Mouse (Mus musculus) heart, embryonic 15.5 days (tissue): Measurements from ENCODE around the gene Coq3. TPM values are rescaled to one million over a fixed set of nuclear protein-coding genes. Genes with fewer than 3 reads are reported as not detected.

Experiments
- ATAC-seq: fragments of 200-750 bp; cut with Nextera tagmentation; replicated peaks from 2 replicates; pipeline ENCODE4 v1.8.0; 2017; ENCODE audit warnings: low read depth, moderate TSS enrichment; ENCODE audit not compliant: insufficient number of reproducible peaks, insufficient read depth, low FRiP score
- H3K27ac ChIP-seq: fragments of 300-500 bp; sonication (generic); 2 replicates; pipeline ENCODE4 v1.5.1; 2015; ENCODE audit warnings: mild to moderate bottlenecking, inconsistent platforms
- H3K27me3 ChIP-seq: fragments of 300-500 bp; sonication (generic); 2 replicates; pipeline ENCODE4 v1.6.1; 2015; ENCODE audit warnings: inconsistent platforms
- H3K36me3 ChIP-seq: fragments of 300-500 bp; sonication (generic); 2 replicates; pipeline ENCODE4 v1.6.1; 2015; ENCODE audit warnings: mild to moderate bottlenecking, inconsistent platforms
- H3K4me1 ChIP-seq: fragments of 300-500 bp; sonication (generic); replicated peaks from 2 replicates; pipeline ENCODE4 v1.6.1; 2015; ENCODE audit warnings: inconsistent platforms
- H3K4me2 ChIP-seq: fragments of 300-500 bp; sonication (generic); 2 replicates; pipeline ENCODE4 v1.6.1; 2015; ENCODE audit warnings: inconsistent platforms, mild to moderate bottlenecking, moderate library complexity
- H3K4me3 ChIP-seq: fragments of 300-500 bp; sonication (generic); 2 replicates; pipeline ENCODE4 v1.5.1; 2015; ENCODE audit warnings: mild to moderate bottlenecking, inconsistent platforms
- H3K9ac ChIP-seq: fragments of 300-500 bp; sonication (generic); 2 replicates; pipeline ENCODE4 v1.6.1; 2015; ENCODE audit warnings: mild to moderate bottlenecking, inconsistent platforms
- H3K9me3 ChIP-seq: fragments of 300-500 bp; sonication (generic); replicated peaks from 2 replicates; pipeline ENCODE4 v1.6.1; 2016; ENCODE audit warnings: inconsistent platforms
- WGBS: fragments of 180-500 bp; shearing (Covaris S2); methylation state at CpG from one replicate; pipeline ENCODE4 v1.1.7; 2015; ENCODE audit warnings: mixed read lengths; 5-methylcytosine and 5-hydroxymethylcytosine counted together
- polyA plus RNA-seq: library from polyadenylated mRNA; unstranded; fragments of >200 nt; fragmentation: Nextera tagmentation; extraction: Ambion mirVana; gene quantifications from 2 replicates; pipeline ENCODE4 v1.2.1, GENCODE M21; 2015

Gene Coq3
- 17.7 and 20.2 TPM in 2 replicates for polyA plus RNA-seq

DNA sequence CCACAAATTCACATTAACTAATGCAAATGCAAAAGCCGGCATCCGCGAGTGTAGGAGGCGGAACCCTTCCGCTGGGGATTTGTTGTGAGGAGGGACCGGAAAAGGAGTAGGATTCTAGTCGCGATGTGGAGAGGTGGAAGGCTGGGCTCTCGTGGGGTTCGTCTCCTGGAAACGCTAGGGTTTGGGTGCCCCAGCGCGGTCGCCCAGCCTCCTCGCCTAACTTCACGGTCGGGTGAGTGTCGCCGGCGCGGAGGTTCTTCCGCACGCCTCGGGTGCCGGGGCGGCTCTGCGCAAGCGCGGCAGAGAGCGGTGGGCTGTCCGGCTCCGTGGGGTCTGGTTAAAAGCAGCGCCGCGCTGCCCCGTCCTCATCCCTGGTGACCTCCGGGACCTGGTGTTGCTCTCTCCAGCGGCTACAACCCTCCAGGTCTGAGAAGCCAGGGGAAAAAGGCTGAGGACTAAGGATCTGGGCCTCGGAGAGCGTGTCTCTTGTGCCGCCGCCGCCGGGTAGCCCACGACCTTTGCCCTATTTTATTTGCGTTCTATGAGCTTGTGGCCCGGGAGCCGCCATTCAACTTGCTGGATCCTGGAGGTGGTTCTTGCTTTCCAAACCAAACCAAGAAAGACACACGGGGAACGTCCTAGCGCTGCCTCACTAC lies at the start of gene Coq3:
Gene Coq3, plus strand, starts transcription at position 109 of the 656 bp plus-strand sequence.
- Histone ChIP-seq H3K27ac (peak within 1 kb of the TSS; percentile 97), H3K27me3 (no peaks in the 10 kb centered on the region), H3K36me3 (peaks cover 9% of the 10 kb centered on the region; the same call in 1 of the 2 replicates), H3K9me3 (no peaks in the 10 kb centered on the region), H3K4me1 (no peaks in the 10 kb centered on the region; the same call in 1 of the 2 replicates), H3K4me2 (peak within 1 kb of the TSS; percentile 78), H3K9ac (peak within 1 kb of the TSS; percentile 84), H3K4me3 (peak within 1 kb of the TSS; percentile 93)
- under 1% methylated on average over 51 of the region's 51 CpGs for WGBS
- ATAC-seq: peak; percentile 88

DNA sequence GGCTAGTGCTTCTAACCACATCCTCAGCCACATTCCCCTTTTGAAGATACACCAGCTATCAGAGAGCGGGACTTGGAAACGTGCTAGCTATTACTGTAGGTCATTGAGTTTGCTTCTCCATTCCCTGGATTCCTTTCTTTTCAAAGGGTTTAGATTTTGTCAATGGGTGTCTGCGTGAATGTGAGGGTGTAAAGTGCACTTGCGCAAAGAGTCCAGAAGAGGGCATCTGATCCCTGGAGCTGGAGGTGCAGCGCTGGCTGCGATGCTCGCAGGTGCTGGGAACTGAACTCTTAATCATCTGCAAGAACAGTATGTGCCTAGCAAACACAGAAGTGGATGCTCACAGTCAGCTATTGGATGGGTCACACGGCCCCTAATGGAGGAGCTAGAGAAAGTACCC lies 46.6 kb upstream of the Coq3 start:
- 93% methylated on average over 8 of the region's 8 CpGs for WGBS
- H3K4me3 ChIP-seq: no peak overlapping the region
- ATAC-seq: no peak

DNA sequence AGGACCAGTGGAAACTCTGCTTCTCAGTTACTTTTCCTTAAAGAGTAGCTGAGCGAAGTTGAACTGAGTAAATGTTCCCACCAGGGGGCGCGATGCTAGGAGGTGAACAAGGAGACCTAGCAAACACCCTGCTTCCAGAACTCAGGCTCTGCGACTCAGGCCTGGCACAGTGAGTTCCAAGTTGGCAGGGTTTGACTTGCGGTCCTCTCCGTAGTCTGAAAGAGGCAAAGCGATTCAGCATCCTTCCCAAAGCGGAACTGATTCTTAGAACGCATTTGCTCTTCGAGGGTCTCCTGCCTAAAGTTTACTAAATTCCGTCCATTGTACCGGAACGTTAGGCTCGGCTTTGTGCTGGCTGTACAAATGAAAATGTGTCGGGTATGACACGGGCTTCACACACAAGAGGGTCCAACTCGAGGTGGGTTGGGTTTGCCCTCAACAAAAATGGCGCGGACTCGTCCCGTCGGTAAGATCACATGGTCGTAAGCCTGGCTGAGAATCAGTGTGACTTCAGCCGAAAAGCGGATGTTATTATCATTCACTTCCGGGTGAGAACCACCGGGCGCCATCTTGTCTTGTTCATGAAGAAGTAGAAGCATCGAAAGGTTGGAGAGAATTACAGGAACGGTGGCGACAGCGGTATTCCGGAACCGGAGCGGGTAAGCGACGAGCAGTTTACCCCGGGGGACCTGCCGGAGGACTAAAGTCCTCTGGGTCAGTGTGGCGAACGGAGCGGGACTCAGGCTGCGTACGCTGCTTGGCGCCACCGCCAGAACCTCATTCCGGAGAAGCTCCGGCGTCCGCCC lies 31.8 kb upstream of the Coq3 start, which contains the start of gene Pnisr:
Gene Pnisr, plus strand, starts transcription at position 103 of the 806 bp plus-strand sequence.
- peak within 1 kb of the TSS; percentile 98 for H3K27ac ChIP-seq
- peak within 1 kb of the TSS; percentile 67 for H3K4me2 ChIP-seq
- under 1% methylated on average over 50 of the region's 50 CpGs for WGBS
- peak within 1 kb of the TSS; percentile 90 for H3K4me3 ChIP-seq
- peak within 1 kb of the TSS; percentile 94 for H3K9ac ChIP-seq
- no peaks in the 10 kb centered on the region for H3K27me3 ChIP-seq
- H3K9me3 ChIP-seq: no peaks in the 10 kb centered on the region
- H3K4me1 ChIP-seq: peaks cover 12% of the 10 kb centered on the region
- peak; percentile 98 for ATAC-seq
- no peaks in the 10 kb centered on the region; the same call in 1 of the 2 replicates for H3K36me3 ChIP-seq

More for the DNA sequence above, 46.6 kb upstream of the Coq3 start:
- H3K36me3 ChIP-seq: peaks cover 19% of the 10 kb centered on the region
- H3K9me3 ChIP-seq: no peaks in the 10 kb centered on the region
- no peak overlapping the region for H3K9ac ChIP-seq
- no peak overlapping the region for H3K4me2 ChIP-seq
- no peaks in the 10 kb centered on the region for H3K27me3 ChIP-seq
- no peaks in the 10 kb centered on the region for H3K4me1 ChIP-seq
- no peak overlapping the region for H3K27ac ChIP-seq

DNA sequence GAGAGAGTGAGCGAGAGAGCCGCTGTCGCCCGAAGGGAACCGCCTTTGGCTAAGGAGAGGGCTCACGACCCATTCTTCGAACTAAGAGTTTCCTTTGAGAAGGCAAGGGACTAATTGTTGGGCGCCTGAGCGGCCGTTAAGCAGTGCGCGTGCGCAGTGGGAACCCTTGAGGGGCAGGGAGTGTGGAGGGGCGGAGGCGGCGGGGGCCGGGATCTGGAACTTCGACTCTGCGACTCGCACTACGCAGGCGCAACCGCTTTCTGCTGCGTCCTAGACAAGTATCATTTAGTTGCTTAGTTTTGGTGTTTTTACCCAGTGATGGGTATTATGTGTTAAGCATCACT lies 31.2 kb upstream of the Coq3 start:
- peak overlapping the region; percentile 67 for H3K4me2 ChIP-seq
- no peaks in the 10 kb centered on the region; the same call in 1 of the 2 replicates for H3K36me3 ChIP-seq
- peak overlapping the region; percentile 90 for H3K4me3 ChIP-seq
- ATAC-seq: peak; percentile 91
- H3K9me3 ChIP-seq: no peaks in the 10 kb centered on the region
- under 1% methylated on average over 24 of the region's 24 CpGs for WGBS
- peak overlapping the region; percentile 98 for H3K27ac ChIP-seq
- peak overlapping the region; percentile 94 for H3K9ac ChIP-seq
- H3K4me1 ChIP-seq: peaks cover 12% of the 10 kb centered on the region
- H3K27me3 ChIP-seq: no peaks in the 10 kb centered on the region

DNA sequence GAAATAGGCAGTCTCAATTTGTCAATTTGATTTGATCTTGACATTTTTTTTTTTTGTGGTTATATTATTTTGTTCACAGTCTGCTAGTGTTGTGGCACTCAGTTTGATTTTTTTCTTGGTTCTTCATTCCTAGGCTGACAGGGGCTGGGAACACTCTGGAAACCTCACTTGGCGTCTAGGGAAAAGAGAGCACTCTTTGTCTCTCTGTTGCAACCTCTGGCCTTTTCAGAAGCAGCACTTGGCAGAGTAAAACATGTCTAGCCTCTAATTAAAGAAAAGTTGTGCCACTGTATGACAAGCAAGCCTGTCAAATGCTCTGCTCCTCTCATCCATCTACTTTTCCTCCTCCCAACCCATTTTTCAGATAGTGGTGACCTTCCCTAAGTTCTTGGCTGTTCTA lies 22.0 kb upstream of the Coq3 start:
- H3K4me3 ChIP-seq: no peak overlapping the region
- no peak overlapping the region for H3K9ac ChIP-seq
- no peak overlapping the region for H3K4me2 ChIP-seq
- no peak overlapping the region for H3K27ac ChIP-seq
- H3K4me1 ChIP-seq: no peaks in the 10 kb centered on the region
- no peak for ATAC-seq
- peaks cover 57% of the 10 kb centered on the region for H3K36me3 ChIP-seq
- 88% methylated on average over 1 of the region's 1 CpGs for whole genome bisulfite sequencing
- no peaks in the 10 kb centered on the region for H3K9me3 ChIP-seq
- H3K27me3 ChIP-seq: no peaks in the 10 kb centered on the region

DNA sequence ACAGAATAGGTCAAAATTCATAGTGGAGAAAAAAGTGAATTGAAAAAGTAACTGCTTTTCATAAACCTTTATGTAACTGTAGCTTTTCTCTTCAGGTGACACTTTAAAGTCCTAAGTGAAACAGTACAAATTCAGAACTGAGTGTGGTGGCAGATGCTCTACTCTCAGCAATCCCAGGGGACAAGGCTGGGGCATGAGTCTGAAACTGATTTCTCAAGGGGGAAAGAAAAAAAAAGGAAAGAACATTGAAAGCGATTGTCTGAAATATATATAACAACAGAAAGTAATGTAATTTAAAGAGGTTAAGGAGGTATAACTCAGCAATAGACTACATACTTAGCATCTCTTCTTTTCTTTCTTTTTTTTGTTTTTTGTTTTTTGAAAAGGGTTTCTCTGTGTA lies 14.2 kb upstream of the Coq3 start:
- Histone ChIP-seq H3K4me2 (no peak overlapping the region), H3K36me3 (peaks cover 67% of the 10 kb centered on the region), H3K9ac (no peak overlapping the region), H3K4me1 (no peaks in the 10 kb centered on the region), H3K27me3 (no peaks in the 10 kb centered on the region), H3K4me3 (no peak overlapping the region), H3K27ac (no peak overlapping the region), H3K9me3 (no peaks in the 10 kb centered on the region)
- 97% methylated on average over 1 of the region's 1 CpGs for WGBS
- ATAC-seq: no peak

DNA sequence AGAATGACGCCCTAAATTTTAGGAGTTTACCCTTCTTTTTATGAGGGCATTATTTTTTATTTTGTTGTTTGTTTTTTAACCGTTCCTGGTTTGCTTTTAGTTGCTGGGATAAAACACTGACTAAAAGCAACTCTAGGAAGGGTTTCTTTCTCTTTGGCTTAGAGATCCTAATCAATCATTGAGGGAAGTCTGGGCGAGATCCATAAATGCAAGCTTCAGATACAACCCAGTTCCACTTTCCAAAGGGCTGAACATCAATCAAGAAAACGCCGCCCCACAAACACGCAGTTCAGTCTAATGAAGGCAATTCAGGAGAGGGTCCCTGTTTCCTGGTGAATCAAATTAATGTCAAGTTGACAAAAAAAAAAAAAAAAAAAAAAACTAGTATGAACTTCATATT lies 697 bp upstream of the Coq3 start:
- Histone ChIP-seq H3K4me2 (peak overlapping the region; percentile 78), H3K4me1 (no peaks in the 10 kb centered on the region; the same call in 1 of the 2 replicates), H3K9me3 (no peaks in the 10 kb centered on the region), H3K9ac (no peak overlapping the region), H3K36me3 (peaks cover 15% of the 10 kb centered on the region), H3K27ac (no peak overlapping the region), H3K27me3 (no peaks in the 10 kb centered on the region), H3K4me3 (peak overlapping the region; percentile 93)
- 28% methylated on average over 6 of the region's 6 CpGs for WGBS
- ATAC-seq: no peak

DNA sequence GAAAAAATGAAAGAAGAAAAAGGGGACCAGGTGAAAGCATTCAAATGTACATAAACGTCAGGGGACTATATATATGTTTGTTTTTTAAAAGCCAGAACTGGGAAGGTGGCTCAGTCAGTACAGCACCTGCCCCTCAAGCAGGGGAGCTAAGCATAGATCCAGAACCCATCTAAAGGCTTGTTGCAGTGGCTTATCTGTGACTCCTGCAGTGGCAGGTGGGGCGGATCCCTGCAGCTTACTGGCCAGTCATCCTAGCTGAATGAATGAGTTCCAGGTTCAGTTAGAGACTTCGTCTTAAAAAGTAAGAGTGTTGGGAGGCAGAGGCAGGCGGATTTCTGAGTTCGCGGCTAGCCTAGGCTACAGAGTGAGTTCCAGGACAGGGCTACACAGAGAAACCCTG lies 3.3 kb downstream of the Coq3 start:
- no peak overlapping the region for H3K4me2 ChIP-seq
- no peak overlapping the region for H3K27ac ChIP-seq
- H3K36me3 ChIP-seq: no peaks in the 10 kb centered on the region
- no peak for ATAC-seq
- WGBS: 89% methylated on average over 6 of the region's 6 CpGs
- H3K9ac ChIP-seq: no peak overlapping the region
- no peaks in the 10 kb centered on the region for H3K27me3 ChIP-seq
- no peak overlapping the region for H3K4me3 ChIP-seq
- no peaks in the 10 kb centered on the region; the same call in 1 of the 2 replicates for H3K4me1 ChIP-seq
- H3K9me3 ChIP-seq: no peaks in the 10 kb centered on the region

DNA sequence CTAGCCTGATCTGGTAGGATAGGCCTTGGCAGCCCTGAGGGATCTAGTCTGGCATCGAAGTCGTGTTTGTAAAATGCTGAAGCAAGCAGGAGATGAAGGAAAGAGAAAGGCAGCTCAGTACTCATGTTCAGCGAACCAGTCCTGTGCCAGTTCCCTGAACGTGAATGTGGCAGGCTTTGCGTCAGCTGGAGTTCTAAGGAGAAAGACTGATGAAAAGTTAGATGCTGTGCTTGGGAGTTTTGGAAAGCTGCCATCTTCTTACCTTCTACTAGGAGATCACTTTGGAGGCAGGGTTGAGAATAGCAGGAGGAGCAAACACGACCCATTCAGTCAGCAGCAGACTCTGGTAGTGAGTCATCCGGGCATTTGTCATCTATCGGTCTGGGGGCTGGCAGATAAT lies 6.4 kb downstream of the Coq3 start:
- WGBS: 66% methylated on average over 8 of the region's 8 CpGs
- no peaks in the 10 kb centered on the region for H3K27me3 ChIP-seq
- H3K36me3 ChIP-seq: no peaks in the 10 kb centered on the region
- no peaks in the 10 kb centered on the region for H3K9me3 ChIP-seq
- no peak overlapping the region for H3K9ac ChIP-seq
- no peak overlapping the region for H3K4me3 ChIP-seq
- H3K27ac ChIP-seq: no peak overlapping the region
- H3K4me1 ChIP-seq: no peaks in the 10 kb centered on the region
- no peak for ATAC-seq
- H3K4me2 ChIP-seq: no peak overlapping the region

DNA sequence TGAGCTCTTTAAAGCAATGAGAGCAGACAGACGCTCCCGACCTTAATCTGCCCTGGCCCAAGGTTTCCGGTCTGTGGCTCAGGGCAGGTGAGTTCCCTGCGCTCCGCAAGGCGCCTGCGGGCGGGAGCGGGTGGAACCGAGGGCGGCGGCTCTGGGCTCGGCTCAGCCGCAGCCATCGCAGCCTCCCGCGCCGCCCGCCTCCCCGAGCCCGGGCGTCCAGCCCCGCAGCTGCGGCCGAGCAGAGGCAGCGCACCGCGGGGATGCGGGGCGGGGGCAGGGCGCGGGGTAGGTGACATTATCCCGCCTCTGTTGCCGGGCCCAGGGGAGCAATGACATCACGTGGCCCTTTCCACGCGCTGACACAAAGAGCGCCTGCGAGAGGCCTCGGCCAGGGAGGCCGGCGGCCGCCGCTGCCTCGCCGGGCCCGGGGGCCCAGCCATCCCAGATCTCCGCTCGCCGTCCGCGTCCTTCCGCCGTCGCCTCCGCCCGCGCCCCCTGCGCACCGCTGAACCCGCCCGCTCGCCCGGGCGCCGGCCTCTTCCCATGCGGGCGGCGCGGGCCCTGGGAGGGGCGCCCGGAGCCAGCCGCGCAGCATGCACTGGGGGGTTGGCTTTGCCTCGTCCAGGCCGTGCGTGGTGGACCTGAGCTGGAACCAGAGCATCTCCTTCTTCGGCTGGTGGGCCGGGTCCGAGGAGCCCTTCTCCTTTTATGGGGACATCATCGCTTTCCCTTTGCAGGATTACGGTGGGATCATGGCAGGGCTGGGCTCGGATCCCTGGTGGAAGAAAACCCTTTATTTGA lies 51.7 kb downstream of the Coq3 start, which contains the start of gene Faxc:
Gene Faxc, plus strand, starts transcription at position 359 of the 801 bp plus-strand sequence.
- H3K4me2 ChIP-seq: peak within 1 kb of the TSS; percentile 97
- H3K36me3 ChIP-seq: no peaks in the 10 kb centered on the region
- ATAC-seq: peak; percentile 76
- H3K27me3 ChIP-seq: no peaks in the 10 kb centered on the region
- peak within 1 kb of the TSS; percentile 77 for H3K9ac ChIP-seq
- H3K4me1 ChIP-seq: peaks cover 7% of the 10 kb centered on the region; the same call in 1 of the 2 replicates
- no peaks in the 10 kb centered on the region for H3K9me3 ChIP-seq
- H3K4me3 ChIP-seq: peak within 1 kb of the TSS; percentile 71
- under 1% methylated on average over 52 of the region's 83 CpGs for WGBS
- peak within 1 kb of the TSS; percentile 54 for H3K27ac ChIP-seq
